Mouse (Mus musculus) cortical plate, adult 2 months (tissue): ENCODE results near the gene 2900026A02Rik. TPM values are rescaled to one million over a fixed set of nuclear protein-coding genes. Genes with fewer than 3 reads are reported as not detected.
A peak's percentile ranks its signal among the peaks of the same experiment; 100 is the strongest.

ENCODE experiments used
- H3K27ac ChIP-seq: fragments of 200-500 bp; 2 replicates; pipeline ENCODE4 v1.5.1; 2012; ENCODE audit warnings: low read length, control low read depth, inconsistent platforms; ENCODE audit not compliant: insufficient read depth
- H3K4me1 ChIP-seq: fragments of 200-500 bp; 2 replicates; pipeline ENCODE4 v1.6.1; 2011; ENCODE audit warnings: low read length; ENCODE audit not compliant: control insufficient read depth, insufficient read depth
- H3K4me3 ChIP-seq: fragments of 200-500 bp; 2 replicates; pipeline ENCODE4 v1.5.1; 2011; ENCODE audit warnings: mild to moderate bottlenecking, low read length, control low read depth; ENCODE audit not compliant: insufficient read depth
- CTCF ChIP-seq: fragments of 200-500 bp; IDR thresholded peaks from 2 replicates; pipeline ENCODE4 v1.5.1; 2011; ENCODE audit warnings: mild to moderate bottlenecking, control low read depth, low read length; ENCODE audit not compliant: insufficient read depth; ENCODE audit errors: extremely low read depth
- POLR2A ChIP-seq: fragments of 200-500 bp; IDR thresholded peaks from 2 replicates; pipeline ENCODE4 v1.6.1; 2011; ENCODE audit warnings: mild to moderate bottlenecking, low read length, control low read depth; ENCODE audit not compliant: insufficient read depth; ENCODE audit errors: extremely low read depth
- polyA plus RNA-seq: library from polyadenylated mRNA; depleted of rRNA; stranded (reverse); fragments of >200 nt; gene quantifications from 2 replicates; pipeline ENCODE4 v1.2.3, GENCODE M21; 2012

The 2900026A02Rik gene
- polyA plus RNA-seq, 1 experiment = 25.4 TPM

- H3K4me1 ChIP-seq = peaks cover 4% of the 10 kb centered on the region; the same call in 1 of the 2 replicates
- TF ChIP-seq CTCF (no peak), POLR2A (no peak)
- no peak overlapping the region for H3K27ac ChIP-seq
- H3K4me3 ChIP-seq = no peak overlapping the region
These were observed 66.6 kb downstream of the 2900026A02Rik start for GRCm38 (mm10) chr5:113154441-113154840.

GRCm38 (mm10) chr5:113153508-113153830 is 67.6 kb downstream of the 2900026A02Rik start:
- TF ChIP-seq CTCF = no peak
- no peak for TF ChIP-seq POLR2A
- Histone ChIP-seq H3K4me1 (peaks cover 10% of the 10 kb centered on the region), H3K4me3 (no peak overlapping the region), H3K27ac (no peak overlapping the region)

- TF ChIP-seq CTCF (no peak), POLR2A (no peak)
- H3K4me3 ChIP-seq = no peak overlapping the region
- no peak overlapping the region for H3K27ac ChIP-seq
- H3K4me1 ChIP-seq = peaks cover 10% of the 10 kb centered on the region
These were observed 68.2 kb downstream of the 2900026A02Rik start for GRCm38 (mm10) chr5:113152663-113153507.

- TF ChIP-seq CTCF (no peak), POLR2A (no peak)
These were observed 69.4 kb downstream of the 2900026A02Rik start for GRCm38 (mm10) chr5:113151554-113152103.

GRCm38 (mm10) chr5:113150871-113151553 is 70.0 kb downstream of the 2900026A02Rik start:
- H3K27ac ChIP-seq = no peak overlapping the region

More at GRCm38 (mm10) chr5:113151554-113152103, 69.4 kb downstream of the 2900026A02Rik start:
- H3K4me3 ChIP-seq = no peak overlapping the region
- peaks cover 12% of the 10 kb centered on the region for H3K4me1 ChIP-seq
- H3K27ac ChIP-seq = no peak overlapping the region

GRCm38 (mm10) chr5:113149052-113149451 is 72.0 kb downstream of the 2900026A02Rik start:
- Histone ChIP-seq H3K4me1 (peaks cover 19% of the 10 kb centered on the region), H3K4me3 (no peak overlapping the region), H3K27ac (peak overlapping the region; percentile 13; the same call in 1 of the 2 replicates)
- TF ChIP-seq POLR2A = no peak
- TF ChIP-seq CTCF = no peak

More at GRCm38 (mm10) chr5:113150871-113151553, 70.0 kb downstream of the 2900026A02Rik start:
- no peak for TF ChIP-seq CTCF
- TF ChIP-seq POLR2A = no peak
- Histone ChIP-seq H3K4me1 (peaks cover 12% of the 10 kb centered on the region), H3K4me3 (no peak overlapping the region)

GRCm38 (mm10) chr5:113147994-113148471 is 73.0 kb downstream of the 2900026A02Rik start:
- H3K4me1 ChIP-seq = peaks cover 19% of the 10 kb centered on the region
- no peak overlapping the region for H3K4me3 ChIP-seq
- TF ChIP-seq CTCF (no peak), POLR2A (no peak)
- peak overlapping the region; percentile 88 for H3K27ac ChIP-seq

- no peak overlapping the region for H3K4me3 ChIP-seq
- H3K27ac ChIP-seq = 0 out of 2 replicates have a peak overlapping the region, but pooled peaks have one; percentile 17
- TF ChIP-seq POLR2A (no peak), CTCF (no peak)
These were observed 74.4 kb downstream of the 2900026A02Rik start for GRCm38 (mm10) chr5:113146656-113147055.

GRCm38 (mm10) chr5:113145171-113145570 is 75.9 kb downstream of the 2900026A02Rik start:
- Histone ChIP-seq H3K27ac (peak overlapping the region; percentile 55), H3K4me3 (no peak overlapping the region), H3K4me1 (peaks cover 24% of the 10 kb centered on the region)
- TF ChIP-seq POLR2A = no peak
- TF ChIP-seq CTCF = no peak

More at GRCm38 (mm10) chr5:113146656-113147055, 74.4 kb downstream of the 2900026A02Rik start:
- H3K4me1 ChIP-seq = peaks cover 24% of the 10 kb centered on the region

- Histone ChIP-seq H3K4me1 (peaks cover 16% of the 10 kb centered on the region), H3K4me3 (no peak overlapping the region), H3K27ac (peak overlapping the region; percentile 1; the same call in 1 of the 2 replicates)
- TF ChIP-seq CTCF (no peak), POLR2A (peak; percentile 54; the same call in 1 of the 2 replicates)
These were observed 78.5 kb downstream of the 2900026A02Rik start for GRCm38 (mm10) chr5:113142486-113142885.
